Mouse (Mus musculus) B cell, adult 67 days (primary cell): ENCODE measurements around the gene Gm765. TPM values are rescaled to one million over a fixed set of nuclear protein-coding genes. Genes with fewer than 3 reads are reported as not detected.

Source experiments
- total RNA-seq, 2 experiments: library from RNA; stranded (reverse); gene quantifications; 4 replicates each; pipeline ENCODE4 v1.2.4; 2023

The Gm765 gene
- total RNA-seq = not detected

DNA sequence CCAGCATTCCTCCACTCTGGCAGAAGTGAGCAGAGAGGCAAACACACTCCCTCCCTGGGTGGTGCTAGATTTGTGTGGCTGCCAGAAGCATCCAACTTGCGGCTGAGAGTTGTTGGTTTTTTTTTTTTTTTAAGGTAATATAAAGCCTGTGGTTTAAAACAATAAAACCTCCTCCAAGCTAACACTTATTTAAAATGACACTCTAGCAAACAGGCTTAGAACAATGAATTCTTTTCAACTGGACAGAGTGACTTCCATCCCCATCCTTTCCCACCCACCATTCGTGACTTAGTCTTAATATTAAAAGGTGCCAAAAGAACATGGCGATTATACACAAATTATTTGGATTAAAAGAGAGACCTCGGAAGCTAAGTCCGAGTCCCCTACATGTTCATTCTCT is at the start of gene Gm765:
TSS of gene Gm765 (minus strand) at position 101 of the 400 bp plus-strand sequence.

